Mouse (Mus musculus): ENCODE results near the gene Nupr1.

Gene Nupr1

GRCm38 (mm10) chr7:126630824-126631518 lies at the start of gene Nupr1:
Gene Nupr1, minus strand, starts transcription at chr7:126630861.
- no peak for DNase-seq (ENCODE audit: low spot score)

GRCm38 (mm10) chr7:126679683-126680082 lies 49.0 kb upstream of the Nupr1 start:
- peak; percentile 46 for DNase-seq (ENCODE audit: low spot score)

GRCm38 (mm10) chr7:126678545-126679341 lies 48.1 kb upstream of the Nupr1 start:
- DNase-seq (ENCODE audit: low spot score): peak; percentile 76

- no peak for DNase-seq (ENCODE audit: low spot score)
Measured at GRCm38 (mm10) chr7:126676631-126677220, 46.1 kb upstream of the Nupr1 start.

GRCm38 (mm10) chr7:126676207-126676606 lies 45.5 kb upstream of the Nupr1 start, which contains the start of gene Sult1a1:
Gene Sult1a1, minus strand, starts transcription at chr7:126676432.
- DNase-seq (ENCODE audit: low spot score): peak; percentile 91

GRCm38 (mm10) chr7:126675104-126675503 lies 44.4 kb upstream of the Nupr1 start:
- DNase-seq (ENCODE audit: low spot score): no peak

GRCm38 (mm10) chr7:126672111-126672510 lies 41.5 kb upstream of the Nupr1 start:
- no peak for DNase-seq (ENCODE audit: low spot score)

GRCm38 (mm10) chr7:126670152-126670551 lies 39.5 kb upstream of the Nupr1 start:
- no peak for DNase-seq (ENCODE audit: low spot score)

- DNase-seq (ENCODE audit: low spot score): no peak
Measured at GRCm38 (mm10) chr7:126668452-126668851, 37.8 kb upstream of the Nupr1 start.

GRCm38 (mm10) chr7:126667495-126668090 lies 36.9 kb upstream of the Nupr1 start:
- no peak for DNase-seq (ENCODE audit: low spot score)

- no peak for DNase-seq (ENCODE audit: low spot score)
Measured at GRCm38 (mm10) chr7:126665269-126665668, 34.6 kb upstream of the Nupr1 start.

GRCm38 (mm10) chr7:126663646-126664045 lies 33.0 kb upstream of the Nupr1 start:
- DNase-seq (ENCODE audit: low spot score): no peak

- DNase-seq (ENCODE audit: low spot score): no peak
Measured at GRCm38 (mm10) chr7:126659771-126660170, 29.1 kb upstream of the Nupr1 start.

- DNase-seq (ENCODE audit: low spot score): no peak
Measured at GRCm38 (mm10) chr7:126657522-126657921, 26.9 kb upstream of the Nupr1 start.

- no peak for DNase-seq (ENCODE audit: low spot score)
Measured at GRCm38 (mm10) chr7:126655695-126656094, 25.0 kb upstream of the Nupr1 start.

- DNase-seq (ENCODE audit: low spot score): no peak
Measured at GRCm38 (mm10) chr7:126653991-126654390, 23.3 kb upstream of the Nupr1 start.

GRCm38 (mm10) chr7:126650852-126651251 lies 20.2 kb upstream of the Nupr1 start:
- no peak for DNase-seq (ENCODE audit: low spot score)

- DNase-seq (ENCODE audit: low spot score): peak; percentile 86
Measured at GRCm38 (mm10) chr7:126649231-126650051, 18.8 kb upstream of the Nupr1 start, which contains the start of gene Sgf29. Gene Sgf29, plus strand, starts transcription at chr7:126649309.

GRCm38 (mm10) chr7:126648486-126648885 lies 17.8 kb upstream of the Nupr1 start:
- no peak for DNase-seq (ENCODE audit: low spot score)

- no peak for DNase-seq (ENCODE audit: low spot score)
Measured at GRCm38 (mm10) chr7:126645708-126646107, 15.0 kb upstream of the Nupr1 start.

GRCm38 (mm10) chr7:126644914-126645313 lies 14.3 kb upstream of the Nupr1 start:
- DNase-seq (ENCODE audit: low spot score): no peak
